Mouse (Mus musculus): ENCODE data around the gene Plekhg5.

The Plekhg5 gene
- long read RNA-seq, experiment 1 = 0 reads
- long read RNA-seq, experiment 2, partial matches to known transcripts = 2 of 3 reads
- long read RNA-seq, experiment 2, other reads (novel, unspliced or antisense) = 0 of 3 reads

DNA sequence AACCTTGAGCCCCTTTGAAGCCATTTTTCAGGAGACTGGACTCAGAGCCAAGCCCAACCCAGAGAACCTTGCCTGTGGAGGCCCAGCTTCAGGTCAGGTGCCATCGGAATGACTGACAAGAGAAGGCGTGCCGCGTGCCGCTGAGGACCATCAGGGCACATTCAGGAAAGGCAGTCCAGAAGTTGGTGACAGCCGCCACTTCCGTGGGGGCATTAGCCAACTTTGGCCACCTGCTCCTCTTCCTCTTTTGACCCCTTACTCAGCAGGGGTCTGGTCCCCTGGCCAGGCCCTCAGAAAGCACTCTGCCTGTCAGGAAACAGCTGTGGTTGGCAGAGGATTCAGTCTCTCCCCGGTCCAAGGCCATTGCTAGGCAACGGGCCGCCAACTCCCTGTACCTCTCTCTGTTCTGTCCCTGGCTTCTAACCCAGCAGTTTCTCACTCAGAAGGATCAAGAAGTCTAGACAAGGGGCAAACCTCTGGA, at the start of gene Plekhg5:
Gene Plekhg5 (plus strand): TSS at position 378 of the 481 bp plus-strand sequence.
- intact Hi-C loops (cut with DNase I) = no loop called here

GRCm38 (mm10) chr4:152022506-152022905, 49.8 kb upstream of the Plekhg5 start:
- intact Hi-C loops (cut with DNase I) = no loop called here

GRCm38 (mm10) chr4:152024525-152024924, 47.8 kb upstream of the Plekhg5 start:
- intact Hi-C loops (cut with DNase I) = no loop called here

DNA sequence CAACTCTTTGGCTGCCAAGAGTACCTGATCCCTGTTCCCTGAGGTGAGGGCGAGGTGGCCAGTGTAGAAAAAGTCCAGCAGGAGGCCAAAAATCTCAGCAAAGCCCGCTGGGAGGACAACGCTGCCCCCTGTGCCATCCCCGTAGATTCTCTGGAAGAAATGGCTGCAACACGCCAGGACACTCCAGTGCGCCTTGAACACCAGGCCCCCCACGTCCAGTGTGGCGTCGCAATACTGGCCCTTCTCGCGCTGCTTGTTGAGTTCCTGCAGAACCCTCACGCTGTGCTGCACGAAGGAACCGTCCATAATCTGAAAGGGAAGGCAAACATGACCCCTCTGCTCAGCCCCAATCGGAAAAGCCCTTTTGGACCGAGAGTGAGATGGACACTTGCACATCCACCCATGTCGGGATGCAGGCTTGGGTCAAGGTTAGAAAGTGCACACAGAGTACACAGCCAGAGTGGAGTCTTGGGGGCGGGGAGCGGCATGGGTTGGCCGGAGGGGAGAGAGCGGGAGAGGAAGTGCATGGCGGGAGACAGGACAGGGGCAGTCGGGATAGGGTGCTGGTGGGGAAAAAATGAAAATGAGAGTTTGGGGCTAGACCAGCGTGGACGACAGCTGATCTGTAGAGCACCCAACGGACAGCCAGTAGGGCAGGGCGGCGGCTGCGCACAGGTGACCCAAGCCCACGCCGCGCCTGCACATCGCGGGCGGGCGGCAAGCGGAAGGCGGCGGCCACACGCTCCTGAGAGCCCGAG, 45.4 kb upstream of the Plekhg5 start:
- intact Hi-C loops (cut with DNase I) = no loop called here

GRCm38 (mm10) chr4:152027524-152027923, 44.8 kb upstream of the Plekhg5 start, which contains the start of gene Zbtb48:
TSS of gene Zbtb48 (minus strand) at chr4:152027671.
- intact Hi-C loops (cut with DNase I) = no loop called here

- intact Hi-C loops (cut with DNase I) = no loop called here
Measured at GRCm38 (mm10) chr4:152028456-152028855, 43.8 kb upstream of the Plekhg5 start.

DNA sequence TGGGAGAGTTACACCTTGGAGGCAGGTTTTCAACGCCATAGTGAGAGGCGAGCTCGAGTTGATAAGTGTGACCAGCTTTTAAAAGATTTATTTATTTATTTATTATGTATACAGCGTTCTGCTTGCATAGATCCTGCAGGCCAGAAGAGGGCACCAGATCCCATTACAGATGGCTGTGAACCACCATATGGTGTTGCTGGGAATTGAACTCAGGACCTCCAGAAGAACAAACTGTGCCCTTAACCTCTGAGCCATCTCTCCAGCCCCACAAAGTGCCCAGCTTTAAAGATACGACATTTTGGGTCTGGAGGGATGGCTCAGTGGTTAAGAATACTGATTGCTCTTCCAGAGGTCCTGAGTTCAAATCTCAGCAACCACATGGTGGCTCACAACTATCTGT, 43.2 kb upstream of the Plekhg5 start:
- intact Hi-C loops (cut with DNase I) = no loop called here

DNA sequence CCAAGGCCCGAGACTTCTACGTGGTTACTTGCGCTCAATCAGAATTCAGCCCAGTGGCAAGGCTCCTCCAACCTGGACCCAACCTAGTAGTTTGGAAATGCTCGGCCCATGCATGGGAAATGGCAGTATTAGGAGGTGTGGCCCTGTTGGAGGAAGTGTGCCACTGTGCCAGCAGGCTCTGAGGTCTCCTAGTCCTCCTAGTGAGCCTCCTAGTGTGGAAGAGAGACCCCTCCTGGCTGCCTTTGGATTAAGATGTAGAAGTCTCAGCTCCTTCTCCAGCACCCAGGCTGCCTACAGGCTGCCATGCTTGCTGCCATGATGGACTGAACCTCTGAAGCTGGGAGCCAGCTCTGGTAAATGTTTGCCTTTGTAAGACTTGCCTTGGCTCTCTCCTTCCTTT, 42.3 kb upstream of the Plekhg5 start:
- intact Hi-C loops (cut with DNase I) = loop anchor here (5.0 kb wide), 1 partner anchor 48 kb away; no protein-coding TSS in a partner anchor

DNA sequence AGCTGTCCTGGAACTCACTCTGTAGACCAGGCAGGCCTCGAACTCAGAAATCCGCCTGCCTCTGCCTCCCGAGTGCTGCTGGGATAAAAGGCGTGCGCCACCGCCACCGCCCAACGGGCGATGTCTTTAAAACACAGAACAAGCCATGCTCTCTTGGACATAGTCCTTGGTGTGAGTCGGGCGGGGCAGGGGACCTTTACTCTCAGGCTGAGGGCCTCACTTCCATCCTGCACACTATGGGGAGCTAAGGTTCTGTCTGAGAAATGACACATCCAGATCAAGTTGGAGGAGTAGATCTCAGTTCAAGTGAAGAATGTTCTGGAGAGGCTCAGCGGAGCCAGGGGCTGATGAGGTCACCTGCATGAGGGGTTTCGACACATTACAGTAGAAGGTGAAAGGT, 39.4 kb upstream of the Plekhg5 start:
- intact Hi-C loops (cut with DNase I) = loop anchor here (5.0 kb wide), 1 partner anchor 51 kb away; no protein-coding TSS in a partner anchor

GRCm38 (mm10) chr4:152036464-152036863, 35.8 kb upstream of the Plekhg5 start:
- intact Hi-C loops (cut with DNase I) = loop anchor here (5.0 kb wide), 1 partner anchor 61 kb away; no protein-coding TSS in a partner anchor

DNA sequence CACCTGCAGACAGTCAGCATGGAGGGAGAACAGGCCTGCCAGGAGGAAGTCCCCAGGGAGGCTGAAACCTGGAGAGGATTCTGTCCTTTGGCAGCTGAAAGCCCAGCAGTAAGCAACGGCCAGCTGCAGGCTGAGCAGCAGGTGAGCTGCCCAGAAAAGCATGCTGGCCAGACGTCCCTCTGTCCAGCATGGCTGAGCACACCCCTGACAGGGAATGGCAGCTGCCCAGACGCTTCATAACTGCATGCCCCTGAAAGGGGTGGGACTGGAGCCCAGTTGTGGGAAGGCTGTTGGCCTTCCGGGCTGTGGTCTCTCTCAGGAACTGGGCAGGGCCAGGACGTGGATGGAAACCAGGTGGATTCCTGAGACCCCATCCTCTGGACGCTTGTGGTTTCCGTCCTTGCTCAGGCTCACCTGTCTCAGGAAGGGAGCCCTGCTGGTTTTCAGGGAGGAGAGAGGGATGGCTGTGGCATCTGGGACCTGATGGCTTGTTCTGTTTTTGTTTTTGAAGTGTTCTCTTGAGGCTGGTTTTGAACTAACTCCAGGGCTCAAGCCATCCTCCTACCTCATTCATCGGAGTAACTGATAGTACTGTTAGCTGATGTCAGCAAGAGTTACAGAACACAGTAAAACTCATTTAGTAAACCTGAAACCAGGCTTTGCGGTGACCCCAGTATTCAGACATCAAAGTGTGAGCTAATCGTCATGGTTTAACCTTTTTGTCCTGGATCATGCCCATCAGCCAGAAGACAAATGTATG, 33.9 kb upstream of the Plekhg5 start, which contains the start of gene Tas1r1:
Gene Tas1r1 (minus strand): TSS at position 344 of the 760 bp plus-strand sequence.
- intact Hi-C loops (cut with DNase I) = loop anchor here (5.0 kb wide), 1 partner anchor 59 kb away; no protein-coding TSS in a partner anchor

GRCm38 (mm10) chr4:152038985-152039830, 33.1 kb upstream of the Plekhg5 start, which contains the start of gene Nol9:
TSS of gene Nol9 (plus strand) at chr4:152039321.
- intact Hi-C loops (cut with DNase I) = loop anchor here (5.0 kb wide), 1 partner anchor 58 kb away; no protein-coding TSS in a partner anchor

DNA sequence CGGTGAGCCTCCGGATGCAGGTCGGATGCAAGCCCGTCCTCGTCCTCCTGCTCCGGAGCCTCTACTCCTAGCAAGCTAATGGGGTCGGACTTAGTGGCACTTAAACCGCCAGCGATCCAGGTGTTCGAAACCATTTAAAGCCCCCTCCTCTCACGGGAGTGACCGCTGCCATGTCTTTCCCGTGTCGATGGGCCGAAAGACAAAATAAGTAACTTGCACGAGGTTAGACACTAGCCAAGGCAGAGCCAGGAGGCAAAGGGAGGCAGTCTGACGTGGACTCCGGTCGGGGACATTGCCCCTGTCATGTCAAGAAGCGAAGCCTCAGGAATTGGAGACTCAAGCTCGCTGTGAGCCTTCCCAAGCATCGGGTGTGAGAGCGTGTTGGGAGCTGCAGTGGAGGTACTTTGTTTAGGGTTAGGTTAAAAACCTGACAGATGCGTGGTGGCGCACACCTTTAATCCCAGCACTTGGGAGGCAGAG, 32.4 kb upstream of the Plekhg5 start:
- intact Hi-C loops (cut with DNase I) = loop anchor here (5.0 kb wide), 1 partner anchor 57 kb away; no protein-coding TSS in a partner anchor

- intact Hi-C loops (cut with DNase I) = no loop called here
Measured at GRCm38 (mm10) chr4:152041924-152042641, 30.2 kb upstream of the Plekhg5 start.

DNA sequence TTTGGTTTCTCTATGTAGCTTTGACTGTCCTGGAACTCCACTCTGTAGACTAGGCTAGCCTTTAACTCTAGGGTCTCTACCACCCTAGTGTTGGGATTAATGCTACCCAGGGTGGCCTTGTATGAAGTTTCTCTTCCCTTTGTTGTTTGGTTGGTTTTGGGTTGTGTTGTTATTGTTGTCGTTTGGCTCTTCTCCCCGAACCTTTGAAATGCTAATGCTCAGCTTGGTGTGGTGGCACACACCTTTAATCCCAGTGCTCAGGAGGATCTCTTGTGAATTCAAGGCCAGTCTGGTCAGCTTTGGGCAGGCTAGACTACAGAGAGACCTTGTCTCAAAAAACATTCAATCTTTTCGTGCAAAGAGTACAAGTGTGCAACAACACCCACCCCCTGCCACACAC, 29.1 kb upstream of the Plekhg5 start:
- intact Hi-C loops (cut with DNase I) = no loop called here

DNA sequence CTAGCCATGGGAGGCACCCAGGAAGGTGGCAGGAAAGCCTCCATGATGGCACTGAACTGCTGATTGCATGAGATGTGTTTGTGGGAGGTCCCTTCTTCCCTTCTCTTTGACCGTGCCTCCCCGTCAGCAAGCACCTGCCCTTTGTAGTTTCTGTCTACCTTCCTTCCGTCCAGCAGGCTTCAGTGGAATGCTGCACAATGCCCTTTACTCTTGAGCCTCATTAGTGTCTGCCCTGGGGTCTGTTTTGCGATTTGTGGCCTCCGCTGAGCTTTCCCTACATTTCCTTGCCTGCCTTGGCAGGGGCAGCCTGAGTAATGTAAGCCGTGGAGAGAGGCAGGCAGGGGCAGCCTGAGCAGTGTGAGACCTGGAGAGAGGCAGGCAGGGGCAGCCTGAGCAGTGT, 27.7 kb upstream of the Plekhg5 start:
- intact Hi-C loops (cut with DNase I) = no loop called here

- intact Hi-C loops (cut with DNase I) = no loop called here
Measured at GRCm38 (mm10) chr4:152062390-152063110, 9.7 kb upstream of the Plekhg5 start.

DNA sequence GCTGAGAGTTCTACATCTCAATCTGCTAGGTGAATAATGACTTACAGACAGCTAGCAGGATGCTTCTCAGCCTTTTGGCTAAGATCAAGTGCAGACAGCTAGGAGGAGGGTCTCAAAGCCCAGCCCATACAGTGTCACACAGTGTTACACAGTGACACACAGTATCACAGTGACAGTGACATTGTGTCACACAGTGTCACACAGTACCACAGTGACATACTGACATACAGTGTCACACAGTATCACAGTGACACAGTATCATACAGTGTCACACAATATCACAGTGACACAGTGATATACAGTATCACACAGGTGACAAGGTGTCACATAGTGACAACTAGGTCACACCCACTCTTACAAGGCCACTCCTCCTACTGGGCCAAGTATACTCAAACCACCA, 5.0 kb upstream of the Plekhg5 start:
- intact Hi-C loops (cut with DNase I) = no loop called here

GRCm38 (mm10) chr4:152068166-152068724, 4.1 kb upstream of the Plekhg5 start:
- intact Hi-C loops (cut with DNase I) = no loop called here

Data from adrenal gland (tissue).